Mouse (Mus musculus) neural tube, embryonic 15.5 days (tissue): ENCODE results near the gene Kera. TPM values are rescaled to one million over a fixed set of nuclear protein-coding genes. Genes with fewer than 3 reads are reported as not detected.
A peak's percentile ranks its signal among the peaks of the same experiment; 100 is the strongest.

Experiments
- ATAC-seq: fragments of 200-750 bp; cut with Nextera tagmentation; 2 replicates; pipeline ENCODE4 v1.8.0; 2017; ENCODE audit warnings: mild to moderate bottlenecking, moderate TSS enrichment, moderate library complexity; ENCODE audit not compliant: low FRiP score
- H3K27ac ChIP-seq: fragments of 300-500 bp; sonication (generic); replicated peaks from 2 replicates; pipeline ENCODE4 v1.5.1; 2015; ENCODE audit warnings: mild to moderate bottlenecking, inconsistent platforms
- H3K27me3 ChIP-seq: fragments of 300-500 bp; sonication (generic); replicated peaks from 2 replicates; pipeline ENCODE4 v1.6.1; 2015; ENCODE audit warnings: inconsistent platforms
- H3K36me3 ChIP-seq: fragments of 300-500 bp; sonication (generic); 2 replicates; pipeline ENCODE4 v1.6.1; 2015; ENCODE audit warnings: inconsistent platforms
- H3K4me1 ChIP-seq: fragments of 300-500 bp; sonication (generic); 2 replicates; pipeline ENCODE4 v1.6.1; 2015; ENCODE audit warnings: inconsistent platforms
- H3K4me2 ChIP-seq: fragments of 300-500 bp; sonication (generic); 2 replicates; pipeline ENCODE4 v1.6.1; 2015; ENCODE audit warnings: inconsistent platforms, mild to moderate bottlenecking, moderate library complexity
- H3K4me3 ChIP-seq: fragments of 300-500 bp; sonication (generic); replicated peaks from 2 replicates; pipeline ENCODE4 v1.5.1; 2015; ENCODE audit warnings: mild to moderate bottlenecking, inconsistent platforms
- H3K9ac ChIP-seq: fragments of 300-500 bp; sonication (generic); replicated peaks from 2 replicates; pipeline ENCODE4 v1.6.1; 2015; ENCODE audit warnings: mild to moderate bottlenecking, inconsistent platforms
- H3K9me3 ChIP-seq: fragments of 300-500 bp; sonication (generic); replicated peaks from 2 replicates; pipeline ENCODE4 v1.6.1; 2016; ENCODE audit warnings: inconsistent platforms
- WGBS: fragments of 180-500 bp; shearing (Covaris S2); methylation state at CpG from one replicate; pipeline ENCODE4 v1.1.7; 2015; ENCODE audit warnings: mixed read lengths; 5-methylcytosine and 5-hydroxymethylcytosine counted together
- polyA plus RNA-seq: library from polyadenylated mRNA; unstranded; fragments of >200 nt; fragmentation: Nextera tagmentation; extraction: Ambion mirVana; gene quantifications from 2 replicates; pipeline ENCODE4 v1.2.1, GENCODE M21; 2015

Kera gene
- polyA plus RNA-seq, result 0.13 and 0.28 TPM in 2 replicates

GRCm38 (mm10) chr10:97606579-97606978 is at the start of gene Kera:
Gene Kera (plus strand): TSS chr10:97606879.
- H3K27me3 ChIP-seq, result no peaks in the 10 kb centered on the region
- 85% methylated on average over 2 of the region's 2 CpGs for WGBS
- no peaks in the 10 kb centered on the region for H3K9me3 ChIP-seq
- no peak within 1 kb of the TSS for H3K27ac ChIP-seq
- no peaks in the 10 kb centered on the region for H3K36me3 ChIP-seq
- no peaks in the 10 kb centered on the region for H3K4me1 ChIP-seq
- H3K4me3 ChIP-seq, result no peak within 1 kb of the TSS
- H3K4me2 ChIP-seq, result no peak within 1 kb of the TSS
- no peak for ATAC-seq
- no peak within 1 kb of the TSS for H3K9ac ChIP-seq

DNA sequence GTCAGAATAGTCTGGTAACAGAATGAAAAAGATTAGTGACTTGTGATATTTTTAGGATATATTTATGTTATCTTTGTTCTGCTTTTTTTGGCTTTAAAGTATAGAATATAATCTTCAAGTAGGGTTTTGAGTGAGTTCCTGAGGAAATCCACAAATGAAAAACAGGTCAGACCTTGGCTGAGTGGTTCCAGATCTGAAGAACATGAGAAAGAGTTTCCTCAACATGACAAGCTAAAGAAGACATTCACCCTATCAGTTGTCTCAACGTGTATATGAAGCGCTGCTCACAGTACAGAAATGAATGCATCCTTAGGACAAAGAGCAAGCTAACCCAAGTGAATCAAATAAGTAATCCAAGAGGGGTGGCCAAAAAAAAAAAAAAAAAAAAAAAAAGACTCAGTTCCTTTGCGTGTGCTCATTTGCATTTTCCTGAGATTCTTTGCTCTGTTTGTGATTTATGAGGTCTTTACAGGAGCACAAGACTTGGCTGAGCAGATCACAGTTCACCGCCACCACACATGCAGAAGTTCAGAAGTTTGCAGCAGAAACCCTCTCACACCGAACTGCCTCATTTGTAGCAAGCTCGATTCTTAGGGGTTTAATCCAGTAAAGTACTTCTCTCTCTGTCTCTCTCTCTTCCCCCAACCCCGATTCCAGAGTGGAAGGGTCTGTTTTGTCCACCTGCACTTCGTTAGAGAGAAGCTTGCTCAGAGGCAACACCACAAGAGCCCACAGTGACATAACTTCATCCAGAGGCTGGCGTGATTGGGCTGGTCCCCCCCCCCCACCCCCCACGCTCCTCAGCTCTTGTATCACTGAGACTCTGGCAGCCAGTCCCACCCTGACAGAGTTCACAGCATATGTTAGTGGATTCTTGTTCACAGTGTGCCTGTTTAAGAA is 41.5 kb upstream of the Kera start, which contains the start of gene Lum:
TSS of gene Lum (plus strand) at position 172 of the 900 bp plus-strand sequence.
- Histone ChIP-seq H3K27me3 (no peaks in the 10 kb centered on the region), H3K4me2 (0 out of 2 replicates have a peak within 1 kb of the TSS, but pooled peaks have one; percentile 11)
- 47% methylated on average over 10 of the region's 10 CpGs for WGBS

DNA sequence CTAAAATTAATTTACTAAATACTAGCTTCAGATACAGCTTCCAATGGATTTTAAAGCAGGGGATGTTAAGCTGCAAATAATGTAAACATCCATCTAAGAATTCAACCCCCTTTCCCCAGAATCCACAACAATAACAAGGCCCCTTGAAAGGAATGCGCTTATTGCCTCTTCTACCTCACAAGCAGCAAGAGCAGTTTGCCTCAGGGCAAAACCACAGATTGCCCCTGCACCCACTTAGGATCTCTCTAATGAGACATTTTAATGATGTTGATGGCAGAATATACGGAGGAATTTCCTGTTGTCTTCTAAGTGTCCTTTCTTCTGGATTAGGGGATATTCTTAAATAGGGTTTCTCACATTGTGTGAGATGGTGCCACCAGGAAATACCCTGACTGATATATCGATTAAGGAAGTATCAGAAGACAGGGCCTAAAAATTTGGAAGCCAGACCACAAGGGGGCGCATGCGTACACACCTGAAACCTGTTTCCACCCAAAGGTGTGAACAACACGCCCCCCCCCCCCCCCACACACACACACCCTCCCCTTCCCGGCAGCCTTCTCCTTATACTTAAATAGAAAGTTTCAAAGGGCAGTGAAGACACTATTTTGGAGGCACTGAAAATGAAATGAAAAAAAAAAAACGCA is 39.1 kb upstream of the Kera start:
- no peaks in the 10 kb centered on the region for H3K36me3 ChIP-seq
- WGBS, result 64% methylated on average over 8 of the region's 8 CpGs
- no peak overlapping the region for H3K4me3 ChIP-seq
- H3K27ac ChIP-seq, result no peak overlapping the region
- H3K9ac ChIP-seq, result no peak overlapping the region
- no peaks in the 10 kb centered on the region for H3K27me3 ChIP-seq
- no peak overlapping the region for H3K4me2 ChIP-seq
- H3K4me1 ChIP-seq, result no peaks in the 10 kb centered on the region
- H3K9me3 ChIP-seq, result no peaks in the 10 kb centered on the region
- no peak for ATAC-seq

More for the DNA sequence above, 41.5 kb upstream of the Kera start, which contains the start of gene Lum:
- H3K27ac ChIP-seq, result no peak within 1 kb of the TSS
- H3K36me3 ChIP-seq, result no peaks in the 10 kb centered on the region
- no peak within 1 kb of the TSS for H3K4me3 ChIP-seq
- H3K9me3 ChIP-seq, result no peaks in the 10 kb centered on the region
- no peak for ATAC-seq
- no peak within 1 kb of the TSS for H3K9ac ChIP-seq
- H3K4me1 ChIP-seq, result no peaks in the 10 kb centered on the region

DNA sequence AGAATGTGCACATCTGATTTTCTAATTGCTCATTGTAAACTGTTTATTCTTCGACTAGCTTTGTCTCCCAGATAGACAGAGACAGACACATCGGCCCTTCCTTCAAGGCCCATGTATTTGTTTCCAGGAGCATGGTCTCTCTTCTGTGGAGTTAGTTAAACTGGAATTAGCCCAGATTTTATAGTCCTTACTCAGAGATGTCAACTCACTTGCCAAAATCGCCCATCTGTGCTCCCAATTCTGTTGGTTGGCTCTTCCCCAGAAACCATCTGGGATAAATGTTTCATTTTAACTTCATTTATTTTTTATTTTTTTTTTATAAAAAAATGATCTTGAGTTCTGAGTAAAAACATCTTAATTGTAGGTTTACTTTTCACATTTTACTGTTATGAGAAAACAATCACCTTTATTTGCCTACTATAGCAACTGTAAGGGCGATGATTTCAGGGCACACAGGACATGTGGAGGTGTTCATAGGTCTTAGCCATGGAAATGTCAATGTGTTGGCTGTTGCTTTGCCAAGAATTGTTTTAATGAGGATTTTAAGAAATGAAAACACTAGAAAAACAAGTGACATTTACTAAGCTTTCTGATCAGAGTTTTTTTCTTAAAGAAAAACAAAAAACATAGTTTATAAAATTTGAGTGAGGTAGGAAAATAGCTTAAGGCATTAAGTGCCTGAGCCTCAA is 24.0 kb upstream of the Kera start:
- H3K27ac ChIP-seq, result no peak overlapping the region
- no peak overlapping the region for H3K4me3 ChIP-seq
- 86% methylated on average over 4 of the region's 4 CpGs for WGBS
- H3K27me3 ChIP-seq, result no peaks in the 10 kb centered on the region
- ATAC-seq, result no peak
- H3K36me3 ChIP-seq, result no peaks in the 10 kb centered on the region
- no peak overlapping the region for H3K9ac ChIP-seq
- H3K4me1 ChIP-seq, result no peaks in the 10 kb centered on the region
- no peak overlapping the region for H3K4me2 ChIP-seq
- no peaks in the 10 kb centered on the region for H3K9me3 ChIP-seq

DNA sequence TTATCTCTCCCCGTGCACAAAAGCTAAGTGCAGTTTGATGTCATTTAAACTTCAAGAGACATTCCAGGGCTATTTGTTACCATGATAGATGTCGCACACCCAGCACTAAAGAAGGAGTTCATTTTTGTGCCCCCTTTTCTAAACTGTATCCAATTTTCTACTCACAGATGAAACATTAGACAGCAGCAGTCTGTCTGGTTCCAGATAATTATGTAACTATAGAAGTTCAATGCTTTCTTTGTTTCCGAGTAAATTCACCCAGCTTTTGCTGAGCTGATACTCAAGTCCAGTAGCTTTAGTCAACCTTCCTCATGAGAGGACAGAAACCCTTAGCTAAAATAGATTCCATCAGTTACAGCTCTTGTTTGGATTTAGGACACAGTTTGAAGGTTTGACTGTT is 22.5 kb upstream of the Kera start:
- H3K27ac ChIP-seq, result no peak overlapping the region
- no peaks in the 10 kb centered on the region for H3K36me3 ChIP-seq
- no peak overlapping the region for H3K9ac ChIP-seq
- no peaks in the 10 kb centered on the region for H3K9me3 ChIP-seq
- WGBS, result 59% methylated on average over 3 of the region's 3 CpGs
- no peak overlapping the region for H3K4me2 ChIP-seq
- no peaks in the 10 kb centered on the region for H3K27me3 ChIP-seq
- ATAC-seq, result no peak
- no peak overlapping the region for H3K4me3 ChIP-seq
- no peaks in the 10 kb centered on the region for H3K4me1 ChIP-seq

DNA sequence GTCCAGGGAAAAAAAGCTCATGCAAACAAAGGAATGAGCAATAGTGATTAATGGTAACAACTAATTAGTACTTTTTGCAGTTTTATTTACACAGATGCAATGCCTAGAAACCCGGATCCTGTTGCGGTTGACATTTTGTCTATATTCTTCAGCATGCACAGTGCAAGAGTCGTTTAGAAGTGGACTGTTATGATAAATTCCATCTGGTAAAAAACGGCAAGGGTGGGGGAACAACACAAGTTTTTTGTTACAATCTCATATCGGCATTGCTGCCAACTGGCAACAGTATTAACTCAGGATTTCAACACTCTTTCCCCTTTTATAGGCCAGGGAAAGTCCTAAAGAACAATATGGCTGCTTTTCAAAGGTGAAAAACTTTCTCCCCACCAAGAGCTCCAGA is 19.5 kb upstream of the Kera start:
- H3K9ac ChIP-seq, result no peak overlapping the region
- ATAC-seq, result no peak
- no peak overlapping the region for H3K4me3 ChIP-seq
- no peaks in the 10 kb centered on the region for H3K9me3 ChIP-seq
- H3K4me2 ChIP-seq, result no peak overlapping the region
- no peaks in the 10 kb centered on the region for H3K36me3 ChIP-seq
- 87% methylated on average over 5 of the region's 5 CpGs for WGBS
- H3K27ac ChIP-seq, result no peak overlapping the region
- no peaks in the 10 kb centered on the region for H3K4me1 ChIP-seq
- no peaks in the 10 kb centered on the region for H3K27me3 ChIP-seq

GRCm38 (mm10) chr10:97589574-97589973 is 17.1 kb upstream of the Kera start:
- Histone ChIP-seq H3K36me3 (no peaks in the 10 kb centered on the region), H3K4me1 (no peaks in the 10 kb centered on the region), H3K9me3 (no peaks in the 10 kb centered on the region), H3K4me3 (no peak overlapping the region), H3K27me3 (no peaks in the 10 kb centered on the region), H3K9ac (no peak overlapping the region), H3K4me2 (no peak overlapping the region), H3K27ac (no peak overlapping the region)
- 90% methylated on average over 6 of the region's 6 CpGs for WGBS
- no peak for ATAC-seq

GRCm38 (mm10) chr10:97591036-97591435 is 15.6 kb upstream of the Kera start:
- no peak for ATAC-seq
- Histone ChIP-seq H3K9ac (no peak overlapping the region), H3K9me3 (no peaks in the 10 kb centered on the region), H3K4me3 (no peak overlapping the region), H3K36me3 (no peaks in the 10 kb centered on the region), H3K27ac (no peak overlapping the region), H3K27me3 (no peaks in the 10 kb centered on the region), H3K4me2 (no peak overlapping the region), H3K4me1 (no peaks in the 10 kb centered on the region)
- 69% methylated on average over 3 of the region's 3 CpGs for WGBS

GRCm38 (mm10) chr10:97591685-97592084 is 15.0 kb upstream of the Kera start:
- no peaks in the 10 kb centered on the region for H3K36me3 ChIP-seq
- H3K27me3 ChIP-seq, result no peaks in the 10 kb centered on the region
- no peak for ATAC-seq
- H3K4me2 ChIP-seq, result no peak overlapping the region
- WGBS, result 82% methylated on average over 3 of the region's 3 CpGs
- no peak overlapping the region for H3K9ac ChIP-seq
- H3K27ac ChIP-seq, result no peak overlapping the region
- no peak overlapping the region for H3K4me3 ChIP-seq
- no peaks in the 10 kb centered on the region for H3K4me1 ChIP-seq
- H3K9me3 ChIP-seq, result no peaks in the 10 kb centered on the region

DNA sequence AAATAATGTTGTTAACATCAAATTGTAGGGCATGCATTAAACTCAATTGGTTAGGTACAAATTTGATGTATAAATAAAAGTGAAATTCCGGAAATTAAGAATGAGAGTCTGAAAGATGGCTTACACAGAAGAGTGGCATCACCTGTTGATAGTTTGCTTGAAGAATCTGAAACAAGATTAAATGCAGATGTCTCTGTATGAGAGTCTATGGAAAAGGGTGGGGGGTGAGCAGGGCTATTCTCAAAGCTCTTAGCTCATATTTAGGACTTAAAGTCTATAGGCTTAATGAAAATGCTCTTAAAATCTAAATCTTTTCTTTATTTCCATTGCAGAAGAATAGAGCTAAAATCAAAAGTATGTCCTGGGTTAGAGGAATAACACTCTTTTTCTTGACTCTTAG is 11.0 kb upstream of the Kera start:
- Histone ChIP-seq H3K27ac (no peak overlapping the region), H3K4me3 (no peak overlapping the region), H3K9me3 (no peaks in the 10 kb centered on the region), H3K27me3 (no peaks in the 10 kb centered on the region), H3K9ac (no peak overlapping the region), H3K4me1 (no peaks in the 10 kb centered on the region), H3K4me2 (no peak overlapping the region), H3K36me3 (no peaks in the 10 kb centered on the region)
- ATAC-seq, result no peak
- WGBS, result 90% methylated on average over 1 of the region's 1 CpGs

GRCm38 (mm10) chr10:97601744-97602143 is 4.9 kb upstream of the Kera start:
- ATAC-seq, result no peak
- H3K9me3 ChIP-seq, result no peaks in the 10 kb centered on the region
- no peaks in the 10 kb centered on the region for H3K4me1 ChIP-seq
- H3K9ac ChIP-seq, result no peak overlapping the region
- no peak overlapping the region for H3K4me2 ChIP-seq
- no peaks in the 10 kb centered on the region for H3K36me3 ChIP-seq
- H3K27me3 ChIP-seq, result no peaks in the 10 kb centered on the region
- no peak overlapping the region for H3K4me3 ChIP-seq
- WGBS, result 82% methylated on average over 4 of the region's 4 CpGs
- no peak overlapping the region for H3K27ac ChIP-seq
